Mouse (Mus musculus) adrenal gland, adult 8-10 months (tissue): ENCODE results near the gene Pofut1. TPM values are rescaled to one million over a fixed set of nuclear protein-coding genes. Genes with fewer than 3 reads are reported as not detected.

Experiments
- DNase-seq: peaks from one replicate; pipeline ENCODE4 v3.0.0; 2022
- total RNA-seq, 4 experiments: library from RNA; stranded (reverse); gene quantifications; 2 replicates each; pipeline ENCODE4 v1.2.4; 2022

Pofut1 gene
- total RNA-seq = 10 to 100 TPM; 74.6 to 88.0 (median 79.3) TPM

DNA sequence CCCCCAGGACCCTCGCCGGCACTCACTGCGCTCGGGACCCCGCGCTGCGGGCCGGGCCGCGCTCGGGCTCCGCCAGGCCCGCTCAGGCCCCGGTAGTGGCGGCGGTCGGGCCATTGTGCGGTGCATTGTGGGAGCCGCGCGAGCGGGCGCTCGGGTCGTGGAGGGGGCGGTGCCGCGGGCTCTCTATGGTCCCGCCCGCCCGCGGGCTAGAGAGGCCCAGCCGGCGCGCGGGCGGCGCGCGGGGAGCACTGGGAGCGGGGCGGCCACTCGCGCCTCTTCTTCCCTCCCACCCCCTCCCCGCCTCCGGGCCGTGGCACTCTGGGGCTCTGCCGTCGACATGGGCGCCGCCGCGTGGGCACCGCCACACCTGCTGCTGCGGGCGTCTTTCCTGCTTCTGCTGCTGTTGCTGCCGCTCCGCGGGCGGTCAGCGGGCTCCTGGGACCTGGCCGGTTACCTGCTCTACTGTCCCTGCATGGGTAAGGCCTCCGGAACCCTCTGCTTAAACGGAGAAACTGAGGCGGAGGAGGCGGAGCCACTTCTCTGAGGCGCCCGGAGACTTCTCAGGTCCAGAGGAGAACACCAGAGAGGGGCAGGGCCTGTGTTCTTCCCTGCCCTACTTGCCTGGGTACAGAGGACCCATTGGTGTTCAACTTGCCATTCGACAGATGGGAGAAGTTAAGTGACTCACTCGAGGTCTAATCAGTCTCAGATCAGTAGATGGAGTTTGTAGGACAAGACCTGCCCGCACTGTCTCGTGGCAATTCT is at the start of gene Pofut1, which contains the start of gene Plagl2:
Pofut1 (plus strand) TSS at position 284 of the 765 bp plus-strand sequence.
Plagl2 (minus strand) TSS at position 177 of the 765 bp plus-strand sequence.
- DNase-seq = peak; percentile 86

DNA sequence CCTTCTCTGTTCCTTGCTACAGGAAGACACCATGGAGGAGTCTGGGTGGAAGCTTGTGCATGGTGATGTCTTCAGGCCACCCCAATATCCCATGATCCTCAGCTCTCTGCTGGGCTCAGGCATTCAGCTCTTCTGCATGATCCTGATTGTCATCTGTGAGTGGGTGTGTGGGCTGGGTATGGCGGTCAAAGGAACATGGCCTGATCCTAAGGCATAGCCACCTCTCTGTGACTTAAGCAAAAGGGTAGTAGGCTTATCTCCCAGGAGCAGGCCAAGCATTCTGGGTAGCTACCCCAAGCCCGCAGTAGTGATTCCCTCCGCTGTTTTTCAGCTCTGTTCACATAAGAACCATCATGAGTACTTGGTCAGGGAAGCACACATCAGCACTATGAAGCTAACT is 47.1 kb upstream of the Pofut1 start:
- DNase-seq = no peak

DNA sequence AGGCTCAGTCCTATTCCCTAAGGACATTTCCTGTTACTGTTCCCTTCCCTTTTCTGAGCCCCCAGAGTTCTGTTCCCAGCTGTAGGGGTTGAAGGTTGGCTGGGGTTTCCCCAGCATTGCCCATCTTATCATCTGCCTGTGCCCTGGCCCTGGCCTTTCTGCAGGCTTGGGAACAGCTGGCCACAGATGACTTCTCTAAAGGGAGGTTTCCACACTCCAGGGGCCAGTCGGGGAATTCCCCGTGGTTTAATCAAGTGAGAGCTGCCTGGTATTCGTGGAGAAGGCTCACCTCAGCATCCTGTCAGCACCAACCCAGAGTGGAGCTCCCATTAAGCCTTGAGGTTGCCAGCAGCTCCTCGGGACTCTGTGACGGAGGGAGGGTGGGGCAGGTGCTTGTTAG is 42.8 kb upstream of the Pofut1 start:
- no peak for DNase-seq

DNA sequence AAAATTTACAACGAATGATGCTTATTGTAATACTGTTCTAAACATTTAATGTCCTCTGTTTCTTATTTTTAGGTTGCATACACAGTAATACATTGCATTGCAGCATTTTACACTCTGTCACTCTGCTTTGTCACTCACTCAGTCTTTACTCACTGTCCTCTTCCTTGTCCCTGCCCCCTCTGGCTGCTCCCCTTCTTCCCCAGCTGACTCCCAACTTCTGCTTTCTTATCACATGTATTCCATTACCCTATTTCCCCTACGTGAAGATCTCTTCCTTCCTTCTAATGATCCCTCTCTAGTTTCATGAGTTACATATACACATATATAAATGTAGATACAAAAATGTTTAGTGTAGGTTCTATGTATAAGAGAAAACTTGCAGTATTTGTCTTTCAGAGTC is 42.2 kb upstream of the Pofut1 start:
- DNase-seq = no peak

DNA sequence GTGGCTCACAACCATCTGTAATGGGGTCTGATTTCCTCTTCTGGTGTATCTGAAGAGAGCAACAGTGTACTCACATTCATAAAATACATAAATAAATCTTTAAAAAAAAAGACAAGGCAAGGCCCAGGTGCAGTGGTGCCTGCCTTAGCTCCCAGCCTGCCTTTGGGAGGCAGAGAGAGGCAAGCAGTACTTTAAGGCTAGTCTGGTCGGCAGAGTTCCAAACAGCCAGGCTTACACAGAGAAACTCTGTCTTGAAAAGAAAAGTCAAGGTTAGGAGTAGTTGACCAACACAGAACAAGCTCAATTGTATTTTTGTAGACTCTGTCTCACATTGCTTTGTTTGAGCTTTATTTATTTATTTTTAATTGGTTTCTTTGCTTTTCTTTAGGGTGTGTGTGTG is 38.6 kb upstream of the Pofut1 start:
- DNase-seq = peak; percentile 69

DNA sequence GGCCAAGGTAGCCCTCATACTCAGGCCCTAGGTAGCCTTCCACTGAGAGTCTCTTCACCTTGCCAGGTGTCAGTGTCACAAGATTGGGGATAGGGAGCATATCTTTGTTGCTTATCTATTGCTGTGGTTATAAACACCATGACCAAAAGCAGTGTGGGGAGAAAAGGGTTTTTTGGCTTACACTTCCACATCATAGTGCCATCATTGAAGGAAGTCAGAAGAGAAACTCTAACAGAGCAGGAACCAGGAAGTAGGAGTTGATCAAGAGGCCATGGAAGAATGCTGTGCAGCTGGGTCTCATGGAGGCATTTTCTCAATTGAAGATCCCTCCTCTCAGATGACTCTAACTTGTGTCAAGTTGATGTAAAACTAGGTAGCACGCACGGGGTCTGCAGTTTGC is 33.2 kb upstream of the Pofut1 start:
- no peak for DNase-seq

DNA sequence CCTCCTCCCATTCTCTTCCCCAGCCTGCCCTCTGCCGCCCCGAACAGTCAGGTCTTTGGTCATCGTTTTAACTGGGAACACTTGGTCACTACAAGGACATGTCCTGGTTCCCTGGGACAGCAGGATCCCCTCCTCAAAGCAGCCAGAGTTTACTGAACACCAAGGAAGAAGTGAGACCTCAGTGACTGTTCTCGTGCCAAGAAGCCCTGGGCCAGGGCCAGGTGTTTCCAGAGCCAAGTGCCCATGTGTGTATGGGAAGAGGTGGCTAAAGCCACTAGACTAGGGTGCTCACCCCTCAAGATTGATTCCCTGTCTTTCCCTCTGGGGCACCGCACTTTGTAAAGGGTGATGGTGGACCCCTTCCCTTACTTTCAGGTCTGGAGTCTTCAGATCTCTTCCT is 32.0 kb upstream of the Pofut1 start:
- DNase-seq = peak; percentile 46

DNA sequence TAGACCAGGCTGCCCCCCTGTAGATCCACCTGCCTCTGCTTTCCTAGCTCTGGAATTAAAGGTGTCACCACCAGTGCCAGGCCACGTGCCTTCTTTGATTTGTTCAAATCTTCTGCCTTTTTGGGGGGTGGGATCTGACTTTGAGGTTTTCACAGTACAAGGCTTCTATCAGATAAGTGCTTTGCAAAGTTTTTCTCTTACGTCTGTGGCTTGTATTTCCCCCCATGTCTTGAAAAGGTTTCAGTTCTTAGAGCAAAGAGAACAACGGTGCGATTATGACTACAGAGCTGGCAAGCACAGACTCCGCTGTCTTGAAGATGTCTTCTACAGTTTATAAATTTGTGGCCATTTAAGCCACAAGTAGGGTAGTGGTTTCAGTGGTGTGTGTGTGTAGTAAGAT is 29.9 kb upstream of the Pofut1 start:
- DNase-seq = no peak

DNA sequence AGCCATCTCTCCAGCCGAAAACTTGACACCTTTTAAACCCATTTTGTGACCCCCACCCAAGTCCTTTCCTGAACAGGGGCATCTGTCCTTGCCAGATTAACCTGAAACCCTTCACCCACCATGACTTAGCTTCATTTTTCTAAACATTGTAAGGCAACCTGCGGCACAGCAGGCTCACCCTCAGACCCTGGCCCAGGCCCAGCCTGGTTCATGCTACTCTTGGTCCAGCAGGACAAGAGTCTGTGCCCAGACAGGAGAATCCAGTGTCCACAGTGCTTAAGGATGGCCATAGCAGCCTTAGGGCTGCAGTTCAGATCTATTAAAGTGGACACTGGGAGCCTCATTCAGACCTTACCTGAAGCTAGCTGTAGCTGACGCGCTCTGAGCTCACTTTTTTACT is 28.0 kb upstream of the Pofut1 start:
- no peak for DNase-seq

DNA sequence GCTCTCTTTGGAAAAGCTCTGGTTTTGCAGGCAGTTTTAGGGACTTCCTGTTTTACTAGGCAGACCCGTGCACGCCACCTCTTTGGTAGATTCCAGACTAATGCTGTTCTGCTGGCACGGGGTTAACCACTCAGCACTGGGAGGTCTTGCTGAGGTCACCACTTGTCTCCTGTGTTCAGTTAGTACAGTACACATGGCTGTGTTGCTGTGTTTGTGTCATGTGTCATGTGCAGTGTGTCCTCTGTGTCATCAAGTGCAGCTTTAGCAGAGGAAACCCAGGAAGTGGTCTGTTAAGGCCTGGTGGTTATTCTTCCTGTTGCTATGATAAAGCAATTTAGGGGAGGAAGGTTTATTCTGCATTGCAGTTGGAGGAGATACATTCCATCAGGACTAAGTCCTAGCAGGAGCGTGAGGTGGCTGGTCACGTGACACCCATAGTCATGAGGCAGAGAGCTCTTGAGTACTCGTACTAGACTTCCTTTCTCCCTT is 26.5 kb upstream of the Pofut1 start:
- no peak for DNase-seq

DNA sequence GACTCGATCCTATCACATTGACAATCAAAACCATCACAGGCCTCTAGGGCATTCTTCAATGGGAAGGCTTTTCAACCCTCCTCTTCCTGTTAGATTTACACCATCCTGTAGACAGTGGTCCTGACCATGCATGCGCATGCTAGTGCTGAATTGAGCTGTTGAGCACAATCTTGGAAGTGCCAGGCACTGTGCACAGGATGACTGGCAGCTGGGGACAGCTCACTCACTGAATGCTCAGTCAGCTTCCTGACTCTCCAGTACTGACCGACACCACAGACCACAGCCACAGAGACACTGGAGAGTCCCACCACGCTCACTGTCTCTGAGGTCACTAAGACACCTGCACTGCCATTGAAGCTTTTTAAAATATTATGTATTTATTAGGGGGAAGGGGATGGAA is 25.9 kb upstream of the Pofut1 start:
- no peak for DNase-seq

DNA sequence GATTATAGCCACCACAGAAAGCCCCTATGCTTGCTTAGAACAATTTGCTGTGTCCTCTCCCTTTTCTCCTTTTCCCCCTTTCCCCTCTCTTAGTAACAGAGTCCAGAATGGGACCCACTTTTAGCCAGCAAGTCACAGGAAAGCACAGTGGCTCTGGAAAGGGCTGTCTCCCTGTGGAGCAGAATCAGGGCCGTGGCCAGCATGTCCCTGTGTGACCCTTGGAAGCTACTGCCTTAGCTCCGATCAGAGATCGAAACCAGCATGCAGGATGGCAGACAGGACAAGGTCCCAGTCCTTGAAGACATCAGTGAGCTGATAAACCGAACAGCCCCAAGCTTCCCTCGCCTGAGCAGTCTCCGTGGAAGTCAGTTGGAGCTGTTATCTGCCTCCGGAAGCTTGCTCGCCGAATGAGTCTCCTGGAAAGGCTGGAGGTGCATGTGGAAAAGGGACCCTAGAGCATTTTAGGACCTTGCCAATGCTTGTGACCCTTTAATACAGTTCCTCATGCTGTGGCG is 23.4 kb upstream of the Pofut1 start:
- DNase-seq = no peak

DNA sequence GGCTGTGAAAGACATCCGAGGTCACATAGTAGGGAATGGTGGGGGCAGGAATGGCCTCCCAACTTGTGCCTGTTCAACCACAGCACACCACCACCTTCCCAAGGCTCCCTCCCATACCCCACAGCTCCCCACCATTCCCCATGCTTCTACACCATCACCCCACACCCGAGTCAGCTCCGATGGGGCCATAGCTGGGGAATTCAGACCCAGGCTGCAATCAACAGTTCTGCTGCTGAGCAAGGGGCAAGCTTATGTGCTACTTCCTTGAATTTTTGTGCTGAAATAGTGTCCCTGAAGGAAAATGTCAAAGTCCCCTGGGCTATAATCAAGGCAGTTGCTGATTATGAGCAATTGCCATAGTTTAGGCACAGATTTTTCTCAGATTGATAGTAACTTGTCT is 22.8 kb upstream of the Pofut1 start:
- DNase-seq = no peak

DNA sequence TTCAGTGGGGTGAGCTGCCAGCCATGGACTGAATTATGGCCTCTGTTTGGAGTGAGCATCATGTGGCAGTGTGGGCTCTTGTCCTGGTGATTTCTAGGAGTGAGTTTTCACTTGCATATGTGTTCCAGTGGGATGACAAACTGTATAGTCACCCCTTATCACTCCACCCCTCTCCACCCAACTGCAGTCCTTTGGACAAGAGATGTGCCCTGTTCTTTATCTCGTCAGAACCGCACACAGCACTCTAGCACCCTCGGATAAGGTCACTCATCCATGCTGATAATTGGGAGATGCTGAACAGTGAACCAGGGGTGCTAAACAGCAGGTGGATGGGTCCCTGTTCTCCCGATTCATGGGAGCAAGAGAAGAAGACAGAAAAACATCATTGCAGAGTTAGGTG is 19.7 kb upstream of the Pofut1 start:
- no peak for DNase-seq

DNA sequence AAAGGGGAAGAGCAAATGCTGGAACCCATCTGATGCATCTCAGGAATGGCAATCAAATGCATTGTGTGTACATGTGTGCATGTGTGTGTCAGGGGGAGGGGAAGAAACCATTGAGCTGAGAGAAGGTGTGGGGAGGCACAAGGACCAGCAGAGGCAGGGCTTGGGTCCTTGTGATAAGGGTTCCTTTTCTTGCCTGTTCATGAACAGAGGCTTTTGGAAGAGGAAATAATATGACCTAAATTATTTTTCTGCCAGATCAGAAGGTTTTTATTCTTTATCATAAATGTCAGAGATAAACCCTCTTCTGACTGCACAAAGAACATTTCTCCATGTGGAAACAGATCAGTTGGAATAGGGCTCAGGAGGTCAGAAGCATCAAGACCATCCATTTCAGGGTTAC is 19.2 kb upstream of the Pofut1 start:
- no peak for DNase-seq

DNA sequence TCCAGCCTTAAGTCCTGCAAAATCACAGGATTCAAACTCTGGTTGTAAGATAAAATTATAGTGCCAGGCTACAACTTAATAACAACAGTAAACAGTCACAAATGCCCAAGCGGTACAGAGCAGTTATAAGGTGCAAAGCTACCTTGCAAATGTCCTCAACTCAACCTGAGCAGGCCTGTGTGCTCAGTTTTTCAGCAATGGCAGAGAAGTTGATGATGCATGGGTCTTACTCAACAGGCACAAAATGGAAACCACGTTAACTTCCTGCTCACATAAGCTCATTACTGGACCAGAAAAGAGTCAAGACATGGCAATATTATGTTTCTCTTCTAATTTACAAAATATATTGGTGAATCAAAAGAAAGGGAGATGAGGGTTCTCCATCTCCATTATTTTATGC is 18.8 kb upstream of the Pofut1 start:
- DNase-seq = no peak

DNA sequence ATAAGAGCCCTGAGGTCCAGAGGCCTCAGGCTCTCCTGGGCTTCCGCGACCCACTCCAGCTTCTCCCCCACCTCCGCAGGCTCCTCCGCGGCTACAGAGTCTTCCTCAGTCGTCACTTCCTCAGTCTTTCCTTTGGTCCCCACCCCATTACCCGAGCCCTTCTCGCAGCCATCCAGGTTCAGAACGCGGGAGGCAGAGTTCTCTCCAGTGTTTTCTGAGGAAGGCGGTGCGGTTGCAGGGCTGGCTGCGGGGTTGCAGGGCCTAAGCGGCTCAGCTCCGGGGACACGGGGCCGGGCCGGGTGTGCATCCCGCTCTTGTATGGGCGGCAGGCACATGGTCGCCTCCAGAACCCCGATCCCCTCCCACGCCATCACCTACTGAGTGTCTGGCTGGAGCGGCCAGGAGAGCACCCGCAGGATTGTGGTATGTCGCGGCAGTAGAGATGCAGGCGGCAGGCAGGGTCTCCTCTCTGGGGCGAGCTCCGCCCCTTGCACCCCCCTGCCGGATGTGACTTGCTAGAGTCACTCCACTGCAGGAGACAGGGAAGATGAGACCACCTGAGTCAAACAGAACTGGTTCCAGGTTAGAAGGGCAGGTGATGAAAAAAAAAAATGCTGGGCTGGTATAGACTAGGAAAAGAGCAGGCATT is 16.3 kb upstream of the Pofut1 start, which contains the start of gene Tspyl3:
Tspyl3 (minus strand) TSS at position 496 of the 649 bp plus-strand sequence.
- DNase-seq = no peak

DNA sequence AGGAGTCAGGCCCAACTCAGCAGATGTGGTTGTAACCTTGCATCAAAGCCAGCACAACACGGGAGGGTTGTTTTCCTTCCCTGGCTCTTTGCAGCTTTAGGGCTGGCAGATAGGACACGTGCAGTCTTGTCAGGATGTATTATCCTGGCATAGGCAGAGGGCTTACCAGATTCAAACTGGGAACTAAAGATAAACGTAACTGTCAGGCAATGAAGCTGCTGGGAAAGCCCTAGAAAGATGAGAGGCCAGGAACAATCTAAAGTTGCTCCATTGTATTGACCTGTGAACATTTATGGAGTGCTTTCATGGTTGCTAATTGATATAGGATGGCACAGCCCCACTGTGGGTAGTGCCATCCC is 15.8 kb upstream of the Pofut1 start:
- DNase-seq = no peak

DNA sequence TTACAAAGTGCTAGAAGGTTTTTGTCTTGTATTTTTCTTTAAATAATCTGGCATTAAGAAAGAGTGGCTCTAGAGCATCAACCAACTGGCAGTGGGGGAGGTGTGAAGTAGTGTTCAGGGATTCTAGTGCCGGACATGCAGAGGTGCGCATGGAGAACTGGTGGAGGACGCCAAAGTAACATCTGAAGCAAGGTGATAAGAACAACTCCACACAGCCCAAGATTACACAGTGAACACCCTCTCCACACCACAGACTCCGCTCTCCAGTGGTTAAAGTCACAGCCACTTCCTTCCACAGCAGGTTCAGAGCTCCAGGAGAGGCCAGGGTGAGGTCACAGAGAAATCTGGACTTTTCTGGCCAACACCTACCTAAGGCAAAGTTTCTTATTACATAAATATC is 13.4 kb upstream of the Pofut1 start:
- no peak for DNase-seq

DNA sequence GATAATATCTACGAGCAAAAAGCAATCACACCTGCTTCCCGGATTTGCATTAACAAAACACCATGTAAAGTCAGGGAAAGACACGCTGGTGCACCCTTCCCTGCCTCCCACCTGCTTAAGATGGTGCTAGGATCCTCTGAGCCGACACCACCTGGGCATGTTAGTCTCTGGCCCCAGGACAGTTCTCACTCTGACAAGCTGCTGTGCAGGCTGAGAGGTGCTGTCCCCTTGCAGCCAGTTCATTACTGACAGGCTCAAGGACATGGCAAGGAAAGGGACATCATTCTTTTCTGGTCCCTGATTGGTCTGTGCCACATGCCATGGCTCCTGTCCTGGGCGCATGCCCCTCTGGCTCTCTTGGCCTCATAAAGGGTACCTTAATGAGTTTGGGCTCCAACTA is 12.8 kb upstream of the Pofut1 start:
- no peak for DNase-seq

DNA sequence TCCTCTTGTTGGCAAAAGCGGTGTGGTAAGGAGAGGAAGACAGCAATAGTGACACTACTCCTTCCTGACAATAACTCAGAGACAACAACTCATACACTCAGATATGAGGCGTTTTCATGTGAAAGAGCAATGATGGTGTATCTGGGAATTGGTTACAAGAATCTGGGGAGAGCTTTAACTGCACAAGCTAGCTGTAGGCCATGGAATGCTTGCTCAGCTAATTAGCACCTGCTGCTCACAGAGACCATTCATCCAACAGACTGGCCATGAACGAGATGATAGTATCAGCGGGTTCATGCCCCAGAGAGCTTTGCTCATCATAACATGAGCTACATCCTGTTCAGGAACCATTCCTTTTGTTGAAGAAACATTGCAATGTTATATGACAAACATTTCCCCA is 4.1 kb upstream of the Pofut1 start:
- no peak for DNase-seq

DNA sequence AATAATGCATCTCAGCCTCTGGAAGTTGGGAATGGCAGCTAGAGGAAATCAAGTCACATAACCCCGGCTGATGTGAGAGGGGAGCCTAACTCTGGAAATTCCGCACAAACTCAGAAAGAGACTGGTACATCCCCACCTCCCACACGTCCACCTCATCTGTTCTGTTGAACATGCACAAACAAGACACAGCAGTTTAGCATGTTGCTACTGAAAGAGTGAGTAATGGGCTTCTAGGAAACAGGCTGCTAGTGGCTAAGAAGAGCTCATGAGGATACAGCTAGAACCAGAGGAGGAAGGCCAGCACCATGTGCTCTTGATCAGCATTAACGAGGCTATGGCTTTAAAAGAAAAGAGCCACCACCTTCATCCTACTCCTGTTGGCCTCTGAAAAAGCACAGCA is 3.4 kb upstream of the Pofut1 start:
- DNase-seq = no peak

DNA sequence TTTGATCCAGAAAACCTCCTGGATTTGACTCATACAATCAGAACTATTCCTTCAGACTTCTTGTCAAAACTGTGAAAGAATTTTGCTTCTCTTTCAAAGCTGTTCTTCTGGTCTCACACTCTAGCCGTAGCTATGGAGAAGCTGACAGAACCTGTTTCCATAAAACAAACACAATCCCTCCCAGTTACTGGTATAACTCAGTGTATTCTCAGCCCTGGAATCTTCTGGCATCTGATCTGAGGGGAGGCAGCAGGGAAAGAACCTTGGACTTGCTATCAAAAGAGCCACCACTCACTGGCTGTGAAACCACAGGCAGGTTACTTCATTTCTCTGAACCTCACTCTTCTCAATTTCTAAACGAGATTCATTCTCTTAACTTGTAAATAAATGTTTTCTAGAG is 2.9 kb upstream of the Pofut1 start:
- DNase-seq = peak; percentile 41
